Mouse (Mus musculus): ENCODE data around the gene Cebpz. TPM values are rescaled to one million over a fixed set of nuclear protein-coding genes. Genes with fewer than 3 reads are reported as not detected.

The Cebpz gene
- polyA plus RNA-seq, 1 experiment from 2014 or later = 30.8 TPM

- H3K27ac ChIP-seq (ENCODE audit: low read depth, low read length) = no peak overlapping the region
- no peak for TF ChIP-seq CTCF (IDR thresholded peaks at IDR 0.05; ENCODE audit: low read depth)
- H3K4me2 ChIP-seq (replicated peaks; ENCODE audit: low read depth) = no peak overlapping the region
- H3K9me3 ChIP-seq (ENCODE audit: control insufficient read depth) = no peaks in the 10 kb centered on the region
- H3K4me3 ChIP-seq (ENCODE audit: low read depth, low read length) = no peak overlapping the region
- no peak overlapping the region for H3K9ac ChIP-seq (ENCODE audit: low read depth, low read length)
- no peaks in the 10 kb centered on the region for H3K4me1 ChIP-seq (replicated peaks; ENCODE audit: control insufficient read depth, insufficient read depth, low read length)
- ATAC-seq = no peak
- H3K27me3 ChIP-seq (replicated peaks; ENCODE audit: control insufficient read depth, insufficient read depth, low read length) = no peaks in the 10 kb centered on the region
- H3K36me3 ChIP-seq (ENCODE audit: control insufficient read depth, insufficient read depth) = no peaks in the 10 kb centered on the region
- WGBS = 80% methylated on average over 9 of the region's 9 CpGs
Measured at GRCm38 (mm10) chr17:78891020-78891419, 45.8 kb downstream of the Cebpz start.

GRCm38 (mm10) chr17:78889184-78889583, 47.7 kb downstream of the Cebpz start:
- Histone ChIP-seq H3K4me1 (replicated peaks; ENCODE audit: control insufficient read depth, insufficient read depth, low read length) (no peaks in the 10 kb centered on the region), H3K9me3 (ENCODE audit: control insufficient read depth) (no peaks in the 10 kb centered on the region), H3K4me3 (ENCODE audit: low read depth, low read length) (no peak overlapping the region), H3K4me2 (replicated peaks; ENCODE audit: low read depth) (no peak overlapping the region), H3K27me3 (replicated peaks; ENCODE audit: control insufficient read depth, insufficient read depth, low read length) (no peaks in the 10 kb centered on the region), H3K36me3 (ENCODE audit: control insufficient read depth, insufficient read depth) (no peaks in the 10 kb centered on the region), H3K9ac (ENCODE audit: low read depth, low read length) (no peak overlapping the region), H3K27ac (ENCODE audit: low read depth, low read length) (no peak overlapping the region)
- ATAC-seq = no peak
- TF ChIP-seq CTCF (IDR thresholded peaks at IDR 0.05; ENCODE audit: low read depth) = no peak
- WGBS = 54% methylated on average over 3 of the region's 3 CpGs

GRCm38 (mm10) chr17:78888554-78888953, 48.3 kb downstream of the Cebpz start:
- no peaks in the 10 kb centered on the region for H3K36me3 ChIP-seq (ENCODE audit: control insufficient read depth, insufficient read depth)
- no peak overlapping the region for H3K27ac ChIP-seq (ENCODE audit: low read depth, low read length)
- H3K4me2 ChIP-seq (replicated peaks; ENCODE audit: low read depth) = no peak overlapping the region
- H3K9ac ChIP-seq (ENCODE audit: low read depth, low read length) = no peak overlapping the region
- WGBS = 87% methylated on average over 4 of the region's 4 CpGs
- TF ChIP-seq CTCF (IDR thresholded peaks at IDR 0.05; ENCODE audit: low read depth) = no peak
- H3K4me1 ChIP-seq (replicated peaks; ENCODE audit: control insufficient read depth, insufficient read depth, low read length) = no peaks in the 10 kb centered on the region
- H3K4me3 ChIP-seq (ENCODE audit: low read depth, low read length) = no peak overlapping the region
- ATAC-seq = no peak
- H3K27me3 ChIP-seq (replicated peaks; ENCODE audit: control insufficient read depth, insufficient read depth, low read length) = no peaks in the 10 kb centered on the region
- H3K9me3 ChIP-seq (ENCODE audit: control insufficient read depth) = no peaks in the 10 kb centered on the region

DNA sequence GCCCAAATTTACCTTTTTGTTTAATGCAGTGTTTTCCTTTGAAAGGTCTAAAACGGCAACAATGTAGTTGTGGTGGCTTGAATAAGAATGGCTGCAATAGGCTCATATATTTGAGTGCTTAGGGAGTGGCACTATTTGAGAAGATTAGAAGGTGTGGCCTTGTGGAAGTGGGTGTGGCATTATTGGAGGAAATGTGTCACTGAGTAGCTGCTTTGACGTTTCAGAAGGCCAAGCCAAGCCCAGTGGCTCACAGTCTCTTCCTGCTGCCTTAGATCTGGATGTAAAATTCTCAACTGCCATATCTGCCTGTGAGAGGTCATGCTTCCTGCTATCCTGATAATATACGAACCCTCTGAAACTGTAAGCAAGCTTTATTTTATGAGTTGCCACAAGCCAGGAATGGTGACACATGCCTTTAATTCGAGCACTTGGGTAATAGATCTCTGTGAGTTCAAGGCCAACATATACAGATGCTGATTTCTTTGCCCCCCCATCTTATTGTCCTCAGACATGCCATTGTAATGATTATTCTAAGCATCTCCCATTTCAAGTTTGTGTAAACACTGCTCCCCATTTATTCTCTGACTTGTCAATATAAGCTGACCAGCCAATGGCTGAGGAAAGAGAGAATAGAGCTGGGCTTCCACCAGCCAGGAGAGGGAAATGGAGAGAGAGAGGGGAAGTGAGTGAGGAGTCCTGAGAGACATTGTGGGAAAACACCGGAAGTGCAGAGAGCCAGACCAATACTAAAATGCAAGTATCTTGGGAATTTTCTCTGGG, 51.4 kb downstream of the Cebpz start:
- Histone ChIP-seq H3K9me3 (ENCODE audit: control insufficient read depth) (no peaks in the 10 kb centered on the region), H3K27me3 (replicated peaks; ENCODE audit: control insufficient read depth, insufficient read depth, low read length) (no peaks in the 10 kb centered on the region)
- WGBS = 74% methylated on average over 5 of the region's 5 CpGs

DNA sequence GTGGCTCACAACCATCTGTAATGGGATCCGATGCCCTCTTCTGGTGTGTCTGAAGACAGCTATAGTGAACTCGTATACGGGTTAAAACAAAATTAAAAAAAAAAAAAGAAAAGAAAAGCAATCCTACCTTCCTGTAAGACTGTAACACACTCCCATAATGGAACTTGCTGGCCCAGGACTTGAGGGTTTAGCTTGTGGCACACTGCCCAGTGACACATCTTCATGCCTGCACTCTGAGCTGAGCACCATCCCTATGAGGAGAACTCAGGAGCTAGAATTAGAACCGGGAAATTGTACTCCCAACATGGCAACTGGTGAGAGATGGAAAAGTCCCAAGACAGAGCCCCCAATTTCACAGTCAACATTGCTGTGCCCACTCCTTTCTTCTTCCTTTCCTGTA, 53.6 kb downstream of the Cebpz start:
- no peaks in the 10 kb centered on the region for H3K27me3 ChIP-seq (replicated peaks; ENCODE audit: control insufficient read depth, insufficient read depth, low read length)
- WGBS = 90% methylated on average over 4 of the region's 4 CpGs
- no peak for TF ChIP-seq CTCF (IDR thresholded peaks at IDR 0.05; ENCODE audit: low read depth)
- no peak overlapping the region for H3K4me3 ChIP-seq (ENCODE audit: low read depth, low read length)
- H3K9me3 ChIP-seq (ENCODE audit: control insufficient read depth) = no peaks in the 10 kb centered on the region
- H3K36me3 ChIP-seq (ENCODE audit: control insufficient read depth, insufficient read depth) = peaks cover 13% of the 10 kb centered on the region
- peak overlapping the region; percentile 60; the same call in 1 of the 2 replicates for H3K4me2 ChIP-seq (replicated peaks; ENCODE audit: low read depth)
- no peak overlapping the region for H3K27ac ChIP-seq (ENCODE audit: low read depth, low read length)
- ATAC-seq = no peak
- peaks cover 4% of the 10 kb centered on the region; the same call in 1 of the 2 replicates for H3K4me1 ChIP-seq (replicated peaks; ENCODE audit: control insufficient read depth, insufficient read depth, low read length)
- no peak overlapping the region for H3K9ac ChIP-seq (ENCODE audit: low read depth, low read length)

More for the DNA sequence above, 51.4 kb downstream of the Cebpz start:
- TF ChIP-seq CTCF (IDR thresholded peaks at IDR 0.05; ENCODE audit: low read depth) = no peak
- Histone ChIP-seq H3K4me2 (replicated peaks; ENCODE audit: low read depth) (no peak overlapping the region), H3K4me1 (replicated peaks; ENCODE audit: control insufficient read depth, insufficient read depth, low read length) (peaks cover 4% of the 10 kb centered on the region; the same call in 1 of the 2 replicates), H3K9ac (ENCODE audit: low read depth, low read length) (no peak overlapping the region), H3K36me3 (ENCODE audit: control insufficient read depth, insufficient read depth) (no peaks in the 10 kb centered on the region), H3K27ac (ENCODE audit: low read depth, low read length) (no peak overlapping the region), H3K4me3 (ENCODE audit: low read depth, low read length) (no peak overlapping the region)
- ATAC-seq = no peak

GRCm38 (mm10) chr17:78882401-78883112, 54.3 kb downstream of the Cebpz start, which contains the start of gene Eif2ak2:
Gene Eif2ak2, minus strand, starts transcription at chr17:78882573.
- peak; percentile 99 for ATAC-seq
- H3K27me3 ChIP-seq (replicated peaks; ENCODE audit: control insufficient read depth, insufficient read depth, low read length) = no peaks in the 10 kb centered on the region
- H3K36me3 ChIP-seq (ENCODE audit: control insufficient read depth, insufficient read depth) = peaks cover 20% of the 10 kb centered on the region
- H3K4me2 ChIP-seq (replicated peaks; ENCODE audit: low read depth) = peak within 1 kb of the TSS; percentile 60
- no peaks in the 10 kb centered on the region for H3K9me3 ChIP-seq (ENCODE audit: control insufficient read depth)
- TF ChIP-seq CTCF (IDR thresholded peaks at IDR 0.05; ENCODE audit: low read depth) = 0 out of 2 replicates have a peak, but pooled peaks have one; percentile 15
- H3K4me3 ChIP-seq (ENCODE audit: low read depth, low read length) = peak within 1 kb of the TSS; percentile 81
- 1% methylated on average over 28 of the region's 28 CpGs for WGBS
- H3K9ac ChIP-seq (ENCODE audit: low read depth, low read length) = peak within 1 kb of the TSS; percentile 83
- peaks cover 4% of the 10 kb centered on the region; the same call in 1 of the 2 replicates for H3K4me1 ChIP-seq (replicated peaks; ENCODE audit: control insufficient read depth, insufficient read depth, low read length)
- peak within 1 kb of the TSS; percentile 92 for H3K27ac ChIP-seq (ENCODE audit: low read depth, low read length)

All from intestine, postnatal 0 days (tissue).